Mouse (Mus musculus): ENCODE measurements around the gene Pnn. TPM values are rescaled to one million over a fixed set of nuclear protein-coding genes. Genes with fewer than 3 reads are reported as not detected.

The Pnn gene
- polyA plus RNA-seq, 1 experiment, result 8.9 TPM

- H3K4me3 ChIP-seq (ENCODE audit: low read depth, low read length), result peak within 1 kb of the TSS; percentile 69
- WGBS, result 31% methylated on average over 19 of the region's 19 CpGs
- TF ChIP-seq POLR2A (IDR thresholded peaks at IDR 0.05; ENCODE audit: low read depth, low read length) (peak; percentile 38; the same call in 1 of the 2 replicates), CTCF (IDR thresholded peaks at IDR 0.05; ENCODE audit: extremely low read depth, insufficient read length, insufficient replicate concordance, low read depth, low read length) (no peak)
- H3K27me3 ChIP-seq (ENCODE audit: control insufficient read depth, insufficient read depth, low read length), result no peaks in the 10 kb centered on the region
- peaks cover 3% of the 10 kb centered on the region for H3K4me1 ChIP-seq (ENCODE audit: control insufficient read depth, insufficient read depth, insufficient read length, low read length)
- H3K27ac ChIP-seq (ENCODE audit: insufficient read depth, low read depth, low read length), result peak within 1 kb of the TSS; percentile 96
- H3K36me3 ChIP-seq (ENCODE audit: control insufficient read depth, insufficient read depth, low read length), result no peaks in the 10 kb centered on the region
These were observed 28.7 kb downstream of the Pnn start, which contains the start of gene Mia2 for GRCm38 (mm10) chr12:59095104-59096025. Mia2 (plus strand) TSS chr12:59095799.

GRCm38 (mm10) chr12:59104771-59105170, 38.1 kb downstream of the Pnn start:
- TF ChIP-seq POLR2A (IDR thresholded peaks at IDR 0.05; ENCODE audit: low read depth, low read length) (no peak), CTCF (IDR thresholded peaks at IDR 0.05; ENCODE audit: extremely low read depth, insufficient read length, insufficient replicate concordance, low read depth, low read length) (no peak)
- peaks cover 27% of the 10 kb centered on the region for H3K36me3 ChIP-seq (ENCODE audit: control insufficient read depth, insufficient read depth, low read length)
- H3K4me1 ChIP-seq (ENCODE audit: control insufficient read depth, insufficient read depth, insufficient read length, low read length), result peaks cover 9% of the 10 kb centered on the region
- no peaks in the 10 kb centered on the region; the same call in 1 of the 2 replicates for H3K27me3 ChIP-seq (ENCODE audit: control insufficient read depth, insufficient read depth, low read length)
- H3K27ac ChIP-seq (ENCODE audit: insufficient read depth, low read depth, low read length), result peak overlapping the region; percentile 82; the same call in 1 of the 2 replicates
- WGBS, result 28% methylated on average over 5 of the region's 5 CpGs
- no peak overlapping the region for H3K4me3 ChIP-seq (ENCODE audit: low read depth, low read length)

GRCm38 (mm10) chr12:59105914-59106313, 39.2 kb downstream of the Pnn start:
- Histone ChIP-seq H3K27me3 (ENCODE audit: control insufficient read depth, insufficient read depth, low read length) (no peaks in the 10 kb centered on the region; the same call in 1 of the 2 replicates), H3K27ac (ENCODE audit: insufficient read depth, low read depth, low read length) (peak overlapping the region; percentile 82), H3K4me3 (ENCODE audit: low read depth, low read length) (no peak overlapping the region), H3K36me3 (ENCODE audit: control insufficient read depth, insufficient read depth, low read length) (peaks cover 28% of the 10 kb centered on the region), H3K4me1 (ENCODE audit: control insufficient read depth, insufficient read depth, insufficient read length, low read length) (peaks cover 9% of the 10 kb centered on the region; the same call in 1 of the 2 replicates)
- 27% methylated on average over 6 of the region's 6 CpGs for WGBS
- no peak for TF ChIP-seq CTCF (IDR thresholded peaks at IDR 0.05; ENCODE audit: extremely low read depth, insufficient read length, insufficient replicate concordance, low read depth, low read length)
- no peak for TF ChIP-seq POLR2A (IDR thresholded peaks at IDR 0.05; ENCODE audit: low read depth, low read length)

- WGBS, result 37% methylated on average over 5 of the region's 5 CpGs
- Histone ChIP-seq H3K36me3 (ENCODE audit: control insufficient read depth, insufficient read depth, low read length) (peaks cover 29% of the 10 kb centered on the region), H3K27ac (ENCODE audit: insufficient read depth, low read depth, low read length) (peak overlapping the region; percentile 53), H3K4me1 (ENCODE audit: control insufficient read depth, insufficient read depth, insufficient read length, low read length) (peaks cover 9% of the 10 kb centered on the region; the same call in 1 of the 2 replicates), H3K4me3 (ENCODE audit: low read depth, low read length) (no peak overlapping the region), H3K27me3 (ENCODE audit: control insufficient read depth, insufficient read depth, low read length) (no peaks in the 10 kb centered on the region; the same call in 1 of the 2 replicates)
- TF ChIP-seq POLR2A (IDR thresholded peaks at IDR 0.05; ENCODE audit: low read depth, low read length), result no peak
- TF ChIP-seq CTCF (IDR thresholded peaks at IDR 0.05; ENCODE audit: extremely low read depth, insufficient read length, insufficient replicate concordance, low read depth, low read length), result no peak
These were observed 39.8 kb downstream of the Pnn start for GRCm38 (mm10) chr12:59106491-59106890.

- no peak overlapping the region for H3K4me3 ChIP-seq (ENCODE audit: low read depth, low read length)
- 89% methylated on average over 4 of the region's 4 CpGs for WGBS
- TF ChIP-seq CTCF (IDR thresholded peaks at IDR 0.05; ENCODE audit: extremely low read depth, insufficient read length, insufficient replicate concordance, low read depth, low read length) (no peak), POLR2A (IDR thresholded peaks at IDR 0.05; ENCODE audit: low read depth, low read length) (no peak)
- peaks cover 22% of the 10 kb centered on the region for H3K36me3 ChIP-seq (ENCODE audit: control insufficient read depth, insufficient read depth, low read length)
- H3K27me3 ChIP-seq (ENCODE audit: control insufficient read depth, insufficient read depth, low read length), result no peaks in the 10 kb centered on the region; the same call in 1 of the 2 replicates
- H3K4me1 ChIP-seq (ENCODE audit: control insufficient read depth, insufficient read depth, insufficient read length, low read length), result peaks cover 9% of the 10 kb centered on the region; the same call in 1 of the 2 replicates
- no peak overlapping the region for H3K27ac ChIP-seq (ENCODE audit: insufficient read depth, low read depth, low read length)
These were observed 41.2 kb downstream of the Pnn start for GRCm38 (mm10) chr12:59107926-59108325.

- H3K27ac ChIP-seq (ENCODE audit: insufficient read depth, low read depth, low read length), result no peak overlapping the region
- no peaks in the 10 kb centered on the region for H3K27me3 ChIP-seq (ENCODE audit: control insufficient read depth, insufficient read depth, low read length)
- H3K4me3 ChIP-seq (ENCODE audit: low read depth, low read length), result no peak overlapping the region
- TF ChIP-seq POLR2A (IDR thresholded peaks at IDR 0.05; ENCODE audit: low read depth, low read length) (no peak), CTCF (IDR thresholded peaks at IDR 0.05; ENCODE audit: extremely low read depth, insufficient read length, insufficient replicate concordance, low read depth, low read length) (no peak)
- 74% methylated on average over 3 of the region's 3 CpGs for WGBS
- no peaks in the 10 kb centered on the region for H3K4me1 ChIP-seq (ENCODE audit: control insufficient read depth, insufficient read depth, insufficient read length, low read length)
- H3K36me3 ChIP-seq (ENCODE audit: control insufficient read depth, insufficient read depth, low read length), result peaks cover 7% of the 10 kb centered on the region; the same call in 1 of the 2 replicates
These were observed 50.5 kb downstream of the Pnn start for GRCm38 (mm10) chr12:59117184-59117583.

Other genes starting within 250 kb of the Pnn start
- 9.7 and 26.3 TPM in 2 replicates for gene Sec23a, start 54.9 kb upstream of the Pnn start, polyA plus RNA-seq (2012; rRNA removed)
- 0.74 and 1.1 TPM in 2 replicates for gene Gemin2, start 53.5 kb upstream of the Pnn start, polyA plus RNA-seq (2012; rRNA removed)
- 30.0 and 56.7 TPM in 2 replicates for gene Trappc6b, start 5.4 kb upstream of the Pnn start, polyA plus RNA-seq (2012; rRNA removed)
- 21.9 and 37.8 TPM in 2 replicates for gene Mia2, start 28.9 kb downstream of the Pnn start, polyA plus RNA-seq (2012; rRNA removed)
- gene Fbxo33, start 152.8 kb downstream of the Pnn start, polyA plus RNA-seq (2012; rRNA removed), result 4.4 and 6.2 TPM in 2 replicates